Mouse (Mus musculus) forebrain, embryonic 12.5 days (tissue): Measurements from ENCODE around the gene Zc3h6. TPM values are rescaled to one million over a fixed set of nuclear protein-coding genes. Genes with fewer than 3 reads are reported as not detected.

Experiments used
- ATAC-seq: fragments of 200-750 bp; cut with Nextera tagmentation; 2 replicates; pipeline ENCODE4 v1.8.0; 2017; ENCODE audit warnings: moderate TSS enrichment; ENCODE audit not compliant: low FRiP score
- H3K27ac ChIP-seq: fragments of 300-500 bp; sonication (generic); 2 replicates; pipeline ENCODE4 v1.5.1; 2016; ENCODE audit warnings: mild to moderate bottlenecking
- H3K27me3 ChIP-seq: fragments of 300-500 bp; sonication (generic); 2 replicates; pipeline ENCODE4 v1.6.1; 2016; ENCODE audit warnings: mild to moderate bottlenecking
- H3K36me3 ChIP-seq: fragments of 300-500 bp; sonication (generic); replicated peaks from 2 replicates; pipeline ENCODE4 v1.6.1; 2016; ENCODE audit warnings: mild to moderate bottlenecking
- H3K4me1 ChIP-seq: fragments of 300-500 bp; sonication (generic); 2 replicates; pipeline ENCODE4 v1.6.1; 2016
- H3K4me2 ChIP-seq: fragments of 300-500 bp; sonication (generic); 2 replicates; pipeline ENCODE4 v1.6.1; 2016; ENCODE audit warnings: mild to moderate bottlenecking, moderate library complexity
- H3K4me3 ChIP-seq: fragments of 300-500 bp; sonication (generic); replicated peaks from 2 replicates; pipeline ENCODE4 v1.5.1; 2016; ENCODE audit warnings: mild to moderate bottlenecking
- H3K9ac ChIP-seq: fragments of 300-500 bp; sonication (generic); 2 replicates; pipeline ENCODE4 v1.6.1; 2016; ENCODE audit warnings: mild to moderate bottlenecking
- H3K9me3 ChIP-seq: fragments of 300-500 bp; sonication (generic); 2 replicates; pipeline ENCODE4 v1.6.1; 2016
- WGBS: fragments of 180-500 bp; shearing (Covaris S2); methylation state at CpG from one replicate; pipeline ENCODE4 v1.1.7; 2016; 5-methylcytosine and 5-hydroxymethylcytosine counted together
- polyA plus RNA-seq: library from polyadenylated mRNA; unstranded; fragments of >200 nt; fragmentation: Nextera tagmentation; extraction: Ambion mirVana; gene quantifications from 2 replicates; pipeline ENCODE4 v1.2.1, GENCODE M21; 2016

The Zc3h6 gene
- polyA plus RNA-seq, 1 experiment from 2014 or later, result 4.5 TPM

DNA sequence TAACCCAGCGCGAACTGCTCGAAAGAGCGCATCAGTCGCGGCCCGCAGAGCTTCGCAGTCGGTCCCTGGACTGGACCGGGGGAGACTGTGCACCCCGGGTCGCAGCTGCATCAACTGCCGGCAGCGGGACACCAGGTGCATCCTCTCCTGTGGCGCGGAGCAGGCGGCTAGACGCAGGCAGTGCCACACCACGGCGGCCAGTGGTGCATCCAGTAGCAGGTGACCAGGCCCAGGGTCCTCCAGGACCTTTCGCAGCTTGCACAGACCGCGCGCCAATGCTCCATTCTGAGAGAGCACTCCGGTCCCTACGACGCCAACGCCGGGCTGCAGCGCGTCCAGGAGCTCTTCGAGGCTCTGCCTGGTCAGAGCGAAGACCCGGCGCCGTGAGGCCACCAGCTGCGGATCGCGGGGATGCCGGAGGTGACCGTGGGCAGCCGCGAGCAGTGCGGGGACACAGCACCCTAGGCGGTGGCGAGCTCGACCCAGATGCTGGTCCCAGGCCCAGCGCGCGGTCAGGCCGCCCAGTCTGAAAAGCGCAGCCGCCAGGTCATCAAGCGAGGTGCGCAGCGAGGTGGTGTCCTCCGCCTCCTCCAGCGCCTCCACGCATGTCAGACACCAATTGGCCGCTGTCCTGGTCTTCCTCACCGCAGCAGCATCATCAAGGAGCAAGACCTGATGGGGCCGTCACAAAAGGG, 71.9 kb downstream of the Zc3h6 start:
- Histone ChIP-seq H3K9me3 (no peaks in the 10 kb centered on the region), H3K4me1 (peaks cover 13% of the 10 kb centered on the region), H3K4me2 (peak overlapping the region; percentile 88), H3K27me3 (peaks cover 37% of the 10 kb centered on the region), H3K4me3 (peak overlapping the region; percentile 48), H3K36me3 (no peaks in the 10 kb centered on the region), H3K9ac (peak overlapping the region; percentile 56), H3K27ac (no peak overlapping the region)
- 2% methylated on average over 62 of the region's 62 CpGs for WGBS
- ATAC-seq, result peak; percentile 64

DNA sequence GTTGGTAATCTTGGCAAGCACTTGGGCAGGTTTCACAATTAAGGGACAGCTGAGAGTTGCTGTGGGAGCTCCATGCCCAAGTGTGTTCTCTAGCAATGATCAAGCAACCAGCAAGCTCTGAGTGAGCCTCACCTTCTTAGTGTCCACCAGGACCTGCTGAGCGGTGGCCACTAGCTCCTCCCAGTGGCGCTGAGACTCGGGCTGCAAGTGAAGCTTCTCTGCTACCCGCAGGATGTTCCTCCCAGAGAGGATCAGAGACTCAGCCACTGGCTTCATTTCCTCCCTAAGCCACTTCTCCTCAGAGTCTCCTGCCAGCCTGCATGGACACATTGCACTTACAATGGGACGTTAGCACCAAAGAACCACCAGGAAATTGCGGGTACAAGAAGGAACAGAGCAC, 73.4 kb downstream of the Zc3h6 start:
- Histone ChIP-seq H3K27me3 (peaks cover 37% of the 10 kb centered on the region), H3K36me3 (no peaks in the 10 kb centered on the region), H3K9me3 (no peaks in the 10 kb centered on the region), H3K9ac (no peak overlapping the region), H3K4me3 (no peak overlapping the region), H3K27ac (no peak overlapping the region), H3K4me1 (peaks cover 13% of the 10 kb centered on the region), H3K4me2 (no peak overlapping the region)
- ATAC-seq, result no peak
- WGBS, result 39% methylated on average over 6 of the region's 6 CpGs

DNA sequence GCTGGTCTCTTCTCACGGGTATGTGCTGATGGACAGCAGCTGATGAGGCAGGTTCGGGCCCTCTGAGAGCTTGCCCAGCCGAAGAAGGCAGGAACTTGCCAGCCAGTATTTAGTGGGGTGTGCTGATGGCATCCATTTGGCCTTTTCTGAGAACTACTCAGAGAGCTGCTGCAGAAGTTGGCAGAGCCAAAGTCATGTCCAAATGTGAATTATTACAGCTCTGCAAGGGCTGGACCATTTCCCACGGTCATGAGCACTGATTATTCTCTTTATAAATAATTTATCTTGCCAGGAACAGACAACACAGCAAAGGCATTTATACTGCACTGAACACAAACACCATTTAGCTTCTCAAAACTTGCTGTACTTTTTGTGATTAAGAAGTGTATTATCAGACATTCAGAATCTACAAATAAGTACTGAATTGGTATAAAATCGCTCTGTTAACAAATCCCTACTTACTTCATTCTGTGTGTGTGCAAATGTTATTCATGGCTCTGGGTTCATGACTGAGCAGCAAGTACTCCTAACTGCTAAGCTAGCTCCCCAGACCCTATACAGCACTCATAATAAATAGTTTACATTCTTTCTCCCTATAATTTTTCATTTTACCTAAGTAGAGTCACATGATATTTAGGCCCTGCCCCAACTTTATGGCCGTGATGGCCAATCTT, 79.1 kb downstream of the Zc3h6 start:
- Histone ChIP-seq H3K27me3 (no peaks in the 10 kb centered on the region; the same call in 1 of the 2 replicates), H3K9me3 (no peaks in the 10 kb centered on the region), H3K27ac (no peak overlapping the region), H3K9ac (no peak overlapping the region), H3K4me1 (no peaks in the 10 kb centered on the region), H3K4me3 (no peak overlapping the region), H3K4me2 (no peak overlapping the region), H3K36me3 (no peaks in the 10 kb centered on the region)
- no peak for ATAC-seq
- 87% methylated on average over 6 of the region's 6 CpGs for WGBS

DNA sequence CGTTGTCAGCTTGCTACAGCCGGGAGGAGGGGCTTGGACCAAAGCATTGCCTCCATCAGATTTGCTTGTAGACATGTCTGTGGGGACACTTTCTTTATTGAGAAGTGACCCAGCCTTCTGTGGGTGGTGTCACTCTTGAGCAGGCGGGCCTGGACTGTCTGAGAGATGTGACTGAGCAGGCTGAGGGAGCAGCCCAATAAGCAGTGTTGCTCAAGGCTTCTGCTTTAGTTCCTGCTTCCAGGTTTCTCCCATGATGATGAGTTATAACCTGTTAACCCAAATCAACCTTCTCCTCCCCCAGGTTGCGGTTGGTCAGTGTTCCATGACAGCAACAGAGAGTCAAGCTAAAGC, 79.6 kb downstream of the Zc3h6 start:
- no peaks in the 10 kb centered on the region for H3K4me1 ChIP-seq
- no peaks in the 10 kb centered on the region for H3K9me3 ChIP-seq
- ATAC-seq, result no peak
- no peaks in the 10 kb centered on the region for H3K36me3 ChIP-seq
- H3K4me3 ChIP-seq, result no peak overlapping the region
- no peaks in the 10 kb centered on the region; the same call in 1 of the 2 replicates for H3K27me3 ChIP-seq
- 91% methylated on average over 4 of the region's 4 CpGs for WGBS
- H3K4me2 ChIP-seq, result no peak overlapping the region
- H3K27ac ChIP-seq, result no peak overlapping the region
- H3K9ac ChIP-seq, result no peak overlapping the region

DNA sequence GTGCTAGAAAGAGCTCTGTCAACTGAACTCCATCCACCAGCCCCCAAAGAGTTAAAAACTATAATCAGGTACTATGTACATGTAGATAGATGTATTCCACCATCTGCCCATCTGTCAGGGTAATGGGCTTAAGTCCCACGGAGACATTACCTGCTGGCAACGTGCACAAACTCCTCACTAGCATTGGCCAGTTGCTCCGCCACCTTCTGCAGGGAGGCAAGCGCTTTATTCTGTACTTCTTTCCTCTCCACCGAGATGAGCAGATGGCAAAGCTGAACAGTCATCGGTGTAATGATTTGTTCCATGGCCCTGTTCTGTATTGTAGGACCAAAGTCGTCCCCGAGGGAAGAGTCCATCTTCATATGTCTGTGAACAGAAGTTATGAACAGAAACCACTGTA, 80.6 kb downstream of the Zc3h6 start, which contains the start of gene Vinac1:
Vinac1 (minus strand) TSS at position 362 of the 400 bp plus-strand sequence.
- Histone ChIP-seq H3K4me3 (no peak within 1 kb of the TSS), H3K36me3 (no peaks in the 10 kb centered on the region), H3K27ac (no peak within 1 kb of the TSS), H3K27me3 (no peaks in the 10 kb centered on the region; the same call in 1 of the 2 replicates), H3K4me1 (no peaks in the 10 kb centered on the region), H3K9ac (no peak within 1 kb of the TSS), H3K9me3 (no peaks in the 10 kb centered on the region), H3K4me2 (no peak within 1 kb of the TSS)
- ATAC-seq, result no peak
- 82% methylated on average over 8 of the region's 8 CpGs for WGBS

DNA sequence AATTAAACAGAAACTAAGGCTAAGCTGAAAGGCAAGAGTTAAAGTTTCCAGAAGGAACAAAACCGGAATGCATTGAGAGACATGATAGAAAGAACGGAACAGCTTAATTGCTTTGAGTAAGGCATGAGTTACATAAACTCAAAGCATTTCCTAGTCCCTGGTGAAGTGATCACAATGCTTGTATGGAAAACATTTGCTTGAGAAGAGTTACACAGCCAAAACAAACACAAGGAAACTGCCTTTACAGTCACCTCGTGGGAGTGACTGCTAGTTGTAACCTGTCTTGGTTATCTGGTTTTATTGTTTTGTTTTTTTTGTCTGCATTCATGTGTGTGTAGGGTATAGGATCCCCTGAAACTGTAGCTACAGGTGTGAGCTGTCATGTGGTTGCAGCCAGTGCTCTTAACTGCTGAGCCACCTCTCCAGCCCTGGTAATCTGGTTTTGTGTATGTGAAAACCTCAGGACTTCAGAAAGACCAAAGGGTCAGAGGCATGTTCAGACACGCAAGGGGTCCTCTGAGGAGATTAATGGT, 85.3 kb downstream of the Zc3h6 start:
- no peak overlapping the region for H3K9ac ChIP-seq
- H3K27me3 ChIP-seq, result no peaks in the 10 kb centered on the region
- H3K4me3 ChIP-seq, result no peak overlapping the region
- no peak overlapping the region for H3K4me2 ChIP-seq
- H3K36me3 ChIP-seq, result no peaks in the 10 kb centered on the region
- no peak for ATAC-seq
- H3K4me1 ChIP-seq, result no peaks in the 10 kb centered on the region
- H3K27ac ChIP-seq, result no peak overlapping the region
- WGBS, result 77% methylated on average over 4 of the region's 4 CpGs
- 0 out of 2 replicates have a peak, but pooled peaks cover 3% of the 10 kb centered on the region for H3K9me3 ChIP-seq

DNA sequence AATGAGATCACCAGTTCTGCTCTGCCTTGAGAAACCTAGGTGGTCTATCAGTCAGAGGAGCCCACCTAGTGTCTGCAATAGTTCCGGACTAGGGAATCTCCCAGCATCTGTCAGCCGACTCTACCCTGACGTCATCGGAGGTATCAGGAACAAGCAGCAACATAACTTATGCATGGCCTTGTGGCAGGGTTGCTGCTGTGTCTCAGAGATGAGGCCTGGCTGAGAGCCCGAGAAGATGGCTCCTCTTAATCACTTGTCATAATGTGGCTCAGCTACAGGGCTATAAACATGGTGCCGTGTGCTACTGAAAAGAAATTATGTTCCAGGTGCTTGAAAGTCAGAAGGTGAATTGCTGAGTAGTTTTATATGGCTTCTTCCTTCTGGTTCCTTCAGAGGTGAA, 88.5 kb downstream of the Zc3h6 start:
- Histone ChIP-seq H3K9ac (no peak overlapping the region), H3K27me3 (no peaks in the 10 kb centered on the region), H3K4me2 (no peak overlapping the region), H3K4me3 (no peak overlapping the region), H3K27ac (no peak overlapping the region), H3K4me1 (no peaks in the 10 kb centered on the region), H3K9me3 (0 out of 2 replicates have a peak, but pooled peaks cover 3% of the 10 kb centered on the region), H3K36me3 (no peaks in the 10 kb centered on the region)
- WGBS, result 97% methylated on average over 6 of the region's 6 CpGs
- no peak for ATAC-seq

- Histone ChIP-seq H3K27me3 (no peaks in the 10 kb centered on the region), H3K4me1 (no peaks in the 10 kb centered on the region), H3K4me3 (no peak overlapping the region), H3K27ac (no peak overlapping the region), H3K4me2 (no peak overlapping the region), H3K36me3 (no peaks in the 10 kb centered on the region), H3K9me3 (0 out of 2 replicates have a peak, but pooled peaks cover 3% of the 10 kb centered on the region), H3K9ac (no peak overlapping the region)
- WGBS, result 44% methylated on average over 9 of the region's 9 CpGs
- ATAC-seq, result no peak
Measured at GRCm38 (mm10) chr2:129056597-129056996, 89.4 kb downstream of the Zc3h6 start.

DNA sequence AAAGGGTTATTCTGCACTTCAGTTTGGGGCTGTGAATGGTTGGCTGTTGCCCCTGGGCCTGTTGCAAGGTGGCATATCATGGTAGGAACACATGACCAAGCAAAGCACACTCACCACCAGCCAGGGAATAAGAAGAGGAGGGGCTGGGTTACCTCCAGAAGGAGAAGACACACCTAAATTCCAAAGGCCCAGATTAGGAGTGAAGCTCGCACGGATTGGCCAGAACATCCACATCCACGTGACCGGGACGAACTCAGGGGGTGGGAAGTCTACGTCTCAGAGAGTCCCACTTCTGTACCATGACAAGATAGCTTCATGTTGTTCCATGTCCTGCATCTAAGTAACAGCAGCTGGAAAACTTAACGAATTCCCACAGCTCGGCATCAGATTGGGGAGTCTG, 90.1 kb downstream of the Zc3h6 start:
- no peak overlapping the region for H3K9ac ChIP-seq
- ATAC-seq, result no peak
- H3K4me1 ChIP-seq, result no peaks in the 10 kb centered on the region
- no peak overlapping the region for H3K4me3 ChIP-seq
- no peaks in the 10 kb centered on the region for H3K27me3 ChIP-seq
- H3K4me2 ChIP-seq, result no peak overlapping the region
- no peaks in the 10 kb centered on the region for H3K36me3 ChIP-seq
- no peak overlapping the region for H3K27ac ChIP-seq
- 97% methylated on average over 8 of the region's 8 CpGs for WGBS
- H3K9me3 ChIP-seq, result 0 out of 2 replicates have a peak, but pooled peaks cover 3% of the 10 kb centered on the region

- H3K36me3 ChIP-seq, result no peaks in the 10 kb centered on the region
- ATAC-seq, result no peak
- H3K9me3 ChIP-seq, result 0 out of 2 replicates have a peak, but pooled peaks cover 3% of the 10 kb centered on the region
- WGBS, result 89% methylated on average over 6 of the region's 6 CpGs
- no peaks in the 10 kb centered on the region for H3K27me3 ChIP-seq
- H3K4me3 ChIP-seq, result no peak overlapping the region
- no peak overlapping the region for H3K9ac ChIP-seq
- no peak overlapping the region for H3K27ac ChIP-seq
- H3K4me2 ChIP-seq, result no peak overlapping the region
- H3K4me1 ChIP-seq, result no peaks in the 10 kb centered on the region
Measured at GRCm38 (mm10) chr2:129057920-129058361, 90.7 kb downstream of the Zc3h6 start.

- Histone ChIP-seq H3K4me3 (no peak overlapping the region), H3K27me3 (no peaks in the 10 kb centered on the region), H3K4me1 (peaks cover 8% of the 10 kb centered on the region), H3K4me2 (no peak overlapping the region), H3K9me3 (no peaks in the 10 kb centered on the region), H3K27ac (no peak overlapping the region), H3K36me3 (no peaks in the 10 kb centered on the region), H3K9ac (no peak overlapping the region)
- no peak for ATAC-seq
- 76% methylated on average over 10 of the region's 10 CpGs for WGBS
Measured at GRCm38 (mm10) chr2:129061456-129062059, 94.4 kb downstream of the Zc3h6 start.
